Mouse (Mus musculus) cerebellum, adult 2 months (tissue): Measurements from ENCODE around the gene Hmga1.
A peak's percentile ranks its signal among the peaks of the same experiment; 100 is the strongest.

ENCODE experiments used
- CTCF ChIP-seq: fragments of 200-500 bp; IDR thresholded peaks from 2 replicates; pipeline ENCODE4 v1.5.1; 2011; ENCODE audit warnings: low read depth, mild to moderate bottlenecking, control low read depth, low read length, moderate library complexity, borderline replicate concordance; ENCODE audit not compliant: insufficient read depth
- POLR2A ChIP-seq: fragments of 200-500 bp; IDR thresholded peaks from 2 replicates; pipeline ENCODE4 v1.6.1; 2011; ENCODE audit warnings: low read length, control low read depth, borderline replicate concordance; ENCODE audit not compliant: insufficient read depth

DNA sequence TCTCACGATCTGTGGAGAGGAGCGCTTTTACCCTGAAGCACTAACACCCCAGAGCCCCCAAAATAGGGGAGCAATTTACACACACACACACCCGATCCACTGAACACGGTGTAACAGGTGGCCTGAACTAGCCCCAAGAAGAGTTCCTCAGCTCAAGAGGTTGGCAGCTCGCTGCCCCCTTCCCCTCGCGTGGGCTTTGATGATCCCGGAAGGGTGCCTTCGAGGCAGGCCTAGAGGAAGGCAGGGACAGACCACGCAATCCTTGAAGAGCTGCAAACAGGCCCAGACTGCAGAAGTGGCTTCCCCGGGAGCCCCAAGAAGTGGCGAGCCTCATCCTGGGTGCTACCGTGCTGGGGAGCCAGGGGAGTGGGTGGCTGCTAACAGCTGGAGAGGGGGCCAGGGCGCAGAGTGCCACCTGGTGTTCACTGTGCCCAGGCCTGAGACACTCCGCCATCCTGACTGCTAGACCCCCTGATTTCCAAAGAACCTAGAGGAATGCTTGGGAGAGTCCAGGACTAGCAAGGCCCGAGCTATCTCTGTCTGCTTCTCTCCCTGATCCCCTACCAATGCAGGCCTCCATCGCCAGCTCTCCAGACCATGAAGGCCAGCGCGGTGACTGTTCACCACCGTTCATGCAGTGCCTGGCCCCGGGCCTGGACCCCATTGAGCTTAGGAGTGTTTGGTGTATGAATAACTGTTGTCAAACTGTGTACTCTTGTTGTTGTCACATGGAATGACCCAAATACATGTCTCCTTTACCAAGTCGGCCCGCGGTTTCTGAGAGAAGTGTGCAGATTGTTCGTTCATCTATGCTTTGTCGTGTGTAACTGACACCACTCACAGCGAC, 42.2 kb upstream of the Hmga1 start:
- peak; percentile 8; the same call in 1 of the 2 replicates for TF ChIP-seq CTCF
- TF ChIP-seq POLR2A: no peak
